Mouse (Mus musculus) adrenal gland, postnatal 14 days (tissue): Measurements from ENCODE around the gene Mgat5. TPM values are rescaled to one million over a fixed set of nuclear protein-coding genes. Genes with fewer than 3 reads are reported as not detected.

ENCODE experiments used
- DNase-seq: peaks from one replicate; pipeline ENCODE4 v3.0.0; 2021; ENCODE audit warnings: mixed read lengths
- long read RNA-seq, 2 experiments: library from polyadenylated mRNA; stranded (forward); transcript quantifications; one replicate each; pipeline ENCODE4 v2.0.0; 2021
- total RNA-seq: library from RNA; stranded (reverse); gene quantifications from 2 replicates; pipeline ENCODE4 v1.2.3, GENCODE M21; 2021

Gene Mgat5
- total RNA-seq: 12.0 and 15.9 TPM in 2 replicates
- long read RNA-seq, experiment 1, partial matches to known transcripts: 0 of 3 reads
- long read RNA-seq, experiment 1, other reads (novel, unspliced or antisense): 3 of 3 reads
- long read RNA-seq, experiment 2: 0 reads

GRCm38 (mm10) chr1:127204817-127205485, at the start of gene Mgat5:
TSS of gene Mgat5 (plus strand) at chr1:127205015.
- DNase-seq: peak; percentile 95

DNA sequence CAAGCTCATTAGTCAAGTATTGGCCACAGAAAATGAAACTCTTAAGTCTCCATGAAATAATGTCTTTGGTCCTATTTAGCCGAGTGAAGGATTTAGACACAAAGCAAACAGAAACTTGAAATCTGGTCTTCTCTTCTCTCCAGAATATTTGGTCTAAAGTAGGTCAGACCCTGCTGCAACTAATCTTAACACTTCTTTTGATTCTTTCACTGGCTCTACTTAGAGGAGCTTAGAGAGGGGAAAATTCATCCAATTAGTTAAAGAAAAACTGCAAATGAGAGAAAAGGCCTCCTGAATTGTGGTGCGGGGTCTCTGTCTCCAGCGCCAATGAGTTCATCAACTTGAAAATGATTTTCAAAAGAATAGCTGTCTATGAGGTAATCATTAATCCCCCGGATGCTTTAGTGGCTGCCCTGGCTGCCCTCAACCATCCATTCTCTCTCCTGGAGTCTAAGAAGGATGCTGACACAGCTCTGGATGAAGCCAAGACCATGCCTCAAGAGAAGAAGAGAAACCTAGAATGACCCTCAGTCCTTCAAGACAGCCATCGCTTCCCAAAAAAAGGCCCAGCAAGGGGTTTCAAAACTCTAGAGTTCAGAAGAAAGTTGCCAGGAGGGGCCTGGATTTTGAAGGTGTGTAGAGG, 44.6 kb upstream of the Mgat5 start:
- no peak for DNase-seq

DNA sequence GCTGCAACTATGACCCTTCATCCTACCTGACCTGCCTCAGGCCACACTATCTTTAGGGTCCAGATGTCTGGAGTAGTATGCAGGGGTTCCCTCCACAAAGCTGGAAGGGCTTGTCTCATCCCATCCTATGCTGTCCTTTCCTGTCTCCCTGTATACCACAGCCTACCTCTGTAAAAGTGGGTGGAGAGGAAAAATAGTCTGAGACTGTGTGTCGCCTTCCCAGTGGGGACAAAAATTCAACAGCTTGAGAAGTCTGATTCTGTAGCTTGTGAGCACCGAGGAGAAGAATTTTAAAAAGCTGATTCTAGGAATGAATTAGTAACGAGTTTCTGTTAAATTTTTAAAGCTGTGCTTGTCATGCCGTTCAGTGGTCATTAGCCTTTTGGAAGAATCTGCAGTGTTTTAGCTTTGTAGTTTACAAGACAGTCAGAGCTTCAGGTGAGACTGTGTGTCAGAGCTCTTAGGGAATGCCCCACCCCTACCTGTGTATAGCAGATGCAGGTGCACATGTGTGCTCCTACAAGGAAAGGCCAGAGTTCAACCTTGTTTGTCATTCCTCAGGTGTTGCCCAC, 40.1 kb upstream of the Mgat5 start:
- no peak for DNase-seq

DNA sequence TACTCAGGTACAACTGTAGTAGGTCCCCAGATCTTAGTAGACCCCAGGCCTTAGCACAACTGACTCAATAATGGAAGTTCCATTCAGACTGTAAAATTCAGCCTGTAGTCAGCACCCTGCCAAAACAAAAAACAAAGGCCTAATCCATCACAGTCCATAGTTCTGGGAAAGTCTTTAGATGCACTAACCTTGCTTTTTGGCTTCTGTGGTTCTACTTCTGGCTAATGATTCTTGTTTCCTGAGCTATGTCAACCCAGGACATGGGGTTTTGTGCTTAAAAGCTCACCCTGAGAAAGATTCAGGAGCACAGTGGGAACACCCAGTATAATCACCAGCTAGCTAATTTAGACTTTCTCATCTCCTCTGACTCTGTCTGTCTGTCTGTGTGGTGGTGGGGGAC, 38.3 kb upstream of the Mgat5 start:
- no peak for DNase-seq

GRCm38 (mm10) chr1:127167586-127167985, 37.2 kb upstream of the Mgat5 start:
- no peak for DNase-seq

DNA sequence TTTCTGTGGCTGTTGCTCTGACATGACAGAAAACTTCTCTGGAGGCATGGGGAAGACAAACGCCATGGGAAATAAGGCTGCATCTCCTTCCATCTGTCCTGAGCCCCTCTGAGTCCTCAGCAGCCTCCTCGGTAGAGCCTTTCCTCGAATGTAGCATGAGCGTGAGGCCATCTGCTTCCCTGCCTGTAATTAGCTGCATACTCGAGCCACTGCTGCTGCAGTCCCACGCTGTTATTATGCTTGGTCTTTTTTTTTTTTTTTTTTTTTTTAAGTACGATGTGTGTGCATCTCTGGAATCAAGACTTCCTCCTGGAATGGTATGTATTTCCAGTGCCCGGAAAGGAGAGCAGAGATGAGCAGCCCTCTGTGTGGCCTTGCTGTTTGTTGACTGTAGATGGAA, 36.6 kb upstream of the Mgat5 start:
- no peak for DNase-seq

DNA sequence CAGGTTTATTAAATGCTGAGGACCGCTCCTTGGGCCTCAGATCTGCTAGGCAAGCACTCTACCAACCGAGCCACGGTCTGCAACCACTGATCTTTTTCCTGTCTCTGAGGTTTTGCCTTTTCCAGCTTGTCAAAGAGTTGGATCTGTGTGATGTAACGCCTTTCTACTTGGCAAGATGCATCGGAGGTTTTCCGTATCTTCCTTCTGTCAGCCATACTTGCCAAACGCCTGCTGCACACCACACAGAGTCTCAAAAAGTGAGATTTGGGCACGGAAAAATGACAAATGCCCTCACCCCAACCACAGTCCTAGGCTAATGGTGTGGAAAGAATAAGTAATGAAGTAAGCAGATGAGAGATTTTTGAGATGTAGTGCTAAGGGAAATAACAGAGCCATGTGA, 35.3 kb upstream of the Mgat5 start:
- no peak for DNase-seq

GRCm38 (mm10) chr1:127171361-127171760, 33.5 kb upstream of the Mgat5 start:
- DNase-seq: no peak

- no peak for DNase-seq
These were observed 31.4 kb upstream of the Mgat5 start for GRCm38 (mm10) chr1:127173448-127173847.

DNA sequence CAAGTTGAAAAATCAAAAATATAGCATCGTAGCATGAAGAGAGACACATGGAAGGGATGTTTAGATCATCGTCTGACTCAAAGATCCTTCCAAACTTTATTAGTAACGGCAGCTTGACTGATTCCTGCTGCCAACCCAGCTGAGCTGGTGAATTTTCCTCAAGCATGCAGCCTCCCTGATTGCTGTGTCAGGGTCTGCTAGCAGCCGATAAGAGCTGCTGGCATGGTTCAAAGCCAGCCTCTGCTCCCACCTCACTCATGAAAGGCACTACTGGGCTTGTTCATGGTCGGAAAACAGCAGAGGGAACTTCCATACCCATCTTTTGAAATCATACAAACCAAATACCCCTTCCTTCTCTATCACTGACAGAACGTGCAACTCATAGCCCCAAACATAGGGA, 12.4 kb upstream of the Mgat5 start:
- no peak for DNase-seq

GRCm38 (mm10) chr1:127199186-127199585, 5.6 kb upstream of the Mgat5 start:
- no peak for DNase-seq

DNA sequence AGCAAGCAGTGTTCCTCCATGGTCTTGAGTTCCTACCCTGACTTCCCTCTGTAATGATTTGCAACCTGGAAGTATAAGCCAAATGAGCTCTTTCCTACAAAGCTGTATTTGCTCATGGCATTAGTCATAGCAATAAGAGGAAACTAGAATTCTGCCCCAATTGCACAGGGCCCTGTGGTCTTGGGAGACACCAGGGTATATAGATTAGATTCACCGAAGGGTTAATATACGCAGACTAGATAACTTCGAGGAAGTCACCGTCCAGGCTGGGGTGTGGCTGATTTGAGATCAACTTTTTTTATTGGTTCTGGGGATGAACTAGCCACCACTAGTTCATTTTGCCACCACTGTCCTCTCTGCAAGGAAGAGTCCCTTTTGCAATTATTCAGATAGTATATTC, 2.5 kb upstream of the Mgat5 start:
- DNase-seq: no peak

- peak; percentile 44 for DNase-seq
These were observed 1.5 kb upstream of the Mgat5 start for GRCm38 (mm10) chr1:127203231-127203764.

DNA sequence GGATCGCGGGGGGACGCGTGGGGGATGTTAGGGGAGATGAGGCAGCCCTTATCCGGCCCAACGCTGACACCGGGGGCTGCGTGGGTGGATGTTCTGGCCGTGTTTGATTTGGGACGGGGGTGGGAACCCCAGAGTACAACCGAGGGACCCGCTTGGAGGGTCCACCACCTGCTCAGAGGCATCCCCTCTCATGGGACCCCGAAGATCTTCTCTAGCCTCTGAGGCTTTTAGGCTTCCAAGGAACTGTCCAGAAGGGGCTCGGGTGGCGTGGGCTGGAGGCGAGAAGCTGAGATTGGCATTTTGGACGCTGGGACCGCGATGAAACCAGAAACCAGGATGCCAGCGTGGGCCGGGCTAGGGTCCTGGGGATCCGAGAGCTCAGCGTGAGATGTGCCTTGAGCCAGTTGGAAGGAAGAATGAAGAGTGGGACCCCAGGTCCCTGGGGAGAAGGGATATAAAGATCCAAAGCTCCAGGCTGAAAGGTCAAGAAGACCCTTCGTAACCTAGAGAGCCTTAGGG, 745 bp downstream of the Mgat5 start:
- no peak for DNase-seq

DNA sequence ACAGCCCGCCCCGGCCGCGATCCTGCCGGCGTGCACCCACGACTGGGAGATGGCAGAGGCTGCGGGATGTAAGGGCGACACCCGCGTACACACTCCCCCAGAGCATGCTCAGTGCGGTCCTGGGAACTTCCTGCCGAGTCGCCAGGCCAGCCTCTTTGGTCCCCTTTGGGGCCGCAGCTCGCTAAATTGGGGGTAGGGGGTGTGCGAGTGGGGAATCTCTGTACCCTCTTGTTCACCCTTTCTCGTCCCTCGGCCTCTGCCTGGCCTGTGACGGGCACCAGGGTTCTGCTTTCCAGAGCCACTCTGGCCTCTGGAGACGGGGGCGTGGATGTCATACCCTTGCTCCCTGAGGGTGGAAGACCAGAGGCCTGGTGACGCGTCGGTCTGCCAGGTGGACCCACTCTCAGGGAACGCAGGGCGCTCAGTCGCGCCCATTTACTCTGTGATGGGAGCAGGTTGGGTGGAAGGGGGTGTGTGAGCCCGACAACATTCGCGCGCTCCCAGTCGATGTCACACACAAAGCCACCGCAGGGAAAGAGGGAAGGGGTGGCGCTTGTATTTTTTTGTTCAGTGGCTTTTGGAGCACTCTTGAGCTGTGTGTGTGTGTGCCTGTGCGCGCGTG, 1.3 kb downstream of the Mgat5 start:
- DNase-seq: peak; percentile 64

- no peak for DNase-seq
These were observed 2.2 kb downstream of the Mgat5 start for GRCm38 (mm10) chr1:127206881-127207555.

DNA sequence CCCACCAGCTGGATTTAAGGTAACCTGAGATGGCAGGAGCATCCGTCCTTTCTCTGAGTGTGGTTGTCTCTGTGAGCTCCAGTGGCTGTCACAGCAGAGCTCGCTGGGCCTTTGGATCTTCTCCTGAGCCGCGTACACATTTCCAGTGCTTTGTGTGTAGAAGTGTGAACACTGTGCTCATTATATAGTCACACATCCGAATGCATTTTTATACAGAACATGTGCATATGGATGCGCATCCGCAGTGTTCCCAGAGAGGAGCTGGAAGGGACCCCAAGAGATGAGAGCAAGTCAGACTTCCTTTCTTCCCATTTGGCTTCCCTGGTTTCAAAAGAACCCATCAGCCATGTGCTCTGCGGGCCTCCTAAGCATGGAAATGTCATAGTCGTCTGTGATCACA, 3.4 kb downstream of the Mgat5 start:
- DNase-seq: no peak

- DNase-seq: no peak
These were observed 8.0 kb downstream of the Mgat5 start for GRCm38 (mm10) chr1:127212812-127213211.

- DNase-seq: no peak
These were observed 8.6 kb downstream of the Mgat5 start for GRCm38 (mm10) chr1:127213434-127213833.

DNA sequence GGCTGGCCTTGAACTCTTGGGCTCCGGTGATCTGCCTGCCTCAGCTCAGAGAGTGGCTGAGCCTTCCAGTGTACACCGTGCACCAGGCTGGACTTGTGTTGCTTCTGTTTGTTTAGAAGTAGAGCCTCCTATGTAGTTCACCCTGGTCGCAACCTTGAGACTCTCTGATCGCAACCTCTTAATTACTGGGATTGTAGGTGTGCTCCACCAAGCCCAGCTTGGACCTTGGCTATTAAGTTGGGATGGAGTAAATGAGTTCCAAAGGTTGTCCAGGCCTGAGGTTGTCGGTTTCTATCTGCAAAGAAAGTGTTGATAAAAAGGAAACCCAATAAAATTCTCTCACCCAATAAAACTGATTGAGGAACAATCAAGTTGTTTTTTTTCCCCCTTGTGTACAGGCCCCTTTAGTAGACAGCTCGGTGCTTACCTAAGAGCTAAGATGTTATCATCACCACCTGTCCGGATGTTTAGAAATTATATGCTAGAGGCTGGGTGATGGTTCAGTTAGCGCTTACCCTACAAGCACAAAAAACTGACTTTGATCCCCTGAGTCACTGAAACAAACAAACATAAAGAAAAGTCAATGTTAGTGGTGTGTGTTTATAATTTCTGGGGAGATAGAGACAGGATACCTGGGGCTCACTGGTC, 9.9 kb downstream of the Mgat5 start:
- no peak for DNase-seq

GRCm38 (mm10) chr1:127216979-127217378, 12.2 kb downstream of the Mgat5 start:
- DNase-seq: no peak

DNA sequence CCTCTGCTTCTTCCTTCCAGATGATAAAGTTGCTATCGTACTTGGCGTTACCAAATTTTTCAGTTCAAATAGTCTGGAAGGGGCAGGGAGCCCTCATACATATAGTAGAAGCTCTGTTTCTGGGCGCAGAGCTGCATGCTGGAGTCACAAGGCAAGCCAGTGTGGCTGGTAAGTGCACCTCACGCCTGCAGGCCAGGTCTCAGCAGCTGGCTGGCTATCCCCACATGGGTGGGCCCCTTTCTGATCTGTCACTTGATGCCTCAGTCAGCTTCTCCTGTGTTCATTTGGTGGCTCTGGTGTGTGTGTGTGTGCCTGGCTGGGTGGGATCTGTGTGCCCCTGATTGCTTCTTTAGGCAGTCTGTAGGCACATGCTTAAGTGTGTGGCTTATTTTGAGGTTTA, 12.8 kb downstream of the Mgat5 start:
- DNase-seq: no peak
